Mouse (Mus musculus): ENCODE data around the gene Snx11. TPM values are rescaled to one million over a fixed set of nuclear protein-coding genes. Genes with fewer than 3 reads are reported as not detected.
A peak's percentile ranks its signal among the peaks of the same experiment; 100 is the strongest.
"Not testable (repeated sequence)": the region's sequence is repeated elsewhere in the genome, so short reads cannot be mapped to it uniquely, and the experiment has no call there.

The Snx11 gene
- polyA plus RNA-seq, 1 experiment: 4.0 TPM

GRCm38 (mm10) chr11:96813455-96813854 lies 36.1 kb upstream of the Snx11 start:
- Histone ChIP-seq H3K4me3 (ENCODE audit: insufficient read depth, low read depth, low read length) (no peak overlapping the region), H3K4me1 (ENCODE audit: control insufficient read depth, insufficient read depth, insufficient read length, low read length) (peaks cover 2% of the 10 kb centered on the region), H3K27ac (replicated peaks; ENCODE audit: low read depth, low read length) (no peak overlapping the region)

GRCm38 (mm10) chr11:96811188-96811587 lies 33.8 kb upstream of the Snx11 start:
- H3K27ac ChIP-seq (replicated peaks; ENCODE audit: low read depth, low read length); H3K4me3 ChIP-seq (ENCODE audit: insufficient read depth, low read depth, low read length); H3K4me1 ChIP-seq (ENCODE audit: control insufficient read depth, insufficient read depth, insufficient read length, low read length): not testable (repeated sequence)

- H3K4me3 ChIP-seq (ENCODE audit: insufficient read depth, low read depth, low read length): no peak overlapping the region
- H3K27ac ChIP-seq (replicated peaks; ENCODE audit: low read depth, low read length): no peak overlapping the region
- peaks cover 2% of the 10 kb centered on the region for H3K4me1 ChIP-seq (ENCODE audit: control insufficient read depth, insufficient read depth, insufficient read length, low read length)
Measured at GRCm38 (mm10) chr11:96809562-96810235, 32.3 kb upstream of the Snx11 start.

- Histone ChIP-seq H3K4me1 (ENCODE audit: control insufficient read depth, insufficient read depth, insufficient read length, low read length) (no peaks in the 10 kb centered on the region; the same call in 1 of the 2 replicates), H3K27ac (replicated peaks; ENCODE audit: low read depth, low read length) (no peak overlapping the region), H3K4me3 (ENCODE audit: insufficient read depth, low read depth, low read length) (no peak overlapping the region)
Measured at GRCm38 (mm10) chr11:96808066-96808465, 30.7 kb upstream of the Snx11 start.

GRCm38 (mm10) chr11:96805606-96806005 lies 28.2 kb upstream of the Snx11 start:
- no peak overlapping the region for H3K4me3 ChIP-seq (ENCODE audit: insufficient read depth, low read depth, low read length)
- no peak overlapping the region for H3K27ac ChIP-seq (replicated peaks; ENCODE audit: low read depth, low read length)
- no peaks in the 10 kb centered on the region for H3K4me1 ChIP-seq (ENCODE audit: control insufficient read depth, insufficient read depth, insufficient read length, low read length)

- no peak overlapping the region for H3K27ac ChIP-seq (replicated peaks; ENCODE audit: low read depth, low read length)
- no peaks in the 10 kb centered on the region for H3K4me1 ChIP-seq (ENCODE audit: control insufficient read depth, insufficient read depth, insufficient read length, low read length)
- H3K4me3 ChIP-seq (ENCODE audit: insufficient read depth, low read depth, low read length): no peak overlapping the region
Measured at GRCm38 (mm10) chr11:96799511-96799910, 22.2 kb upstream of the Snx11 start.

- Histone ChIP-seq H3K27ac (replicated peaks; ENCODE audit: low read depth, low read length) (no peak overlapping the region), H3K4me3 (ENCODE audit: insufficient read depth, low read depth, low read length) (no peak overlapping the region)
Measured at GRCm38 (mm10) chr11:96796586-96796985, 19.2 kb upstream of the Snx11 start.

GRCm38 (mm10) chr11:96796081-96796480 lies 18.7 kb upstream of the Snx11 start:
- H3K4me1 ChIP-seq (ENCODE audit: control insufficient read depth, insufficient read depth, insufficient read length, low read length): no peaks in the 10 kb centered on the region
- H3K4me3 ChIP-seq (ENCODE audit: insufficient read depth, low read depth, low read length): no peak overlapping the region
- H3K27ac ChIP-seq (replicated peaks; ENCODE audit: low read depth, low read length): no peak overlapping the region

More at GRCm38 (mm10) chr11:96796586-96796985, 19.2 kb upstream of the Snx11 start:
- H3K4me1 ChIP-seq (ENCODE audit: control insufficient read depth, insufficient read depth, insufficient read length, low read length): no peaks in the 10 kb centered on the region

GRCm38 (mm10) chr11:96795491-96795890 lies 18.1 kb upstream of the Snx11 start:
- no peak overlapping the region for H3K27ac ChIP-seq (replicated peaks; ENCODE audit: low read depth, low read length)
- H3K4me3 ChIP-seq (ENCODE audit: insufficient read depth, low read depth, low read length): no peak overlapping the region
- H3K4me1 ChIP-seq (ENCODE audit: control insufficient read depth, insufficient read depth, insufficient read length, low read length): no peaks in the 10 kb centered on the region

GRCm38 (mm10) chr11:96790681-96791080 lies 13.3 kb upstream of the Snx11 start:
- Histone ChIP-seq H3K4me1 (ENCODE audit: control insufficient read depth, insufficient read depth, insufficient read length, low read length) (peaks cover 6% of the 10 kb centered on the region), H3K4me3 (ENCODE audit: insufficient read depth, low read depth, low read length) (peak overlapping the region; percentile 18; the same call in 1 of the 2 replicates), H3K27ac (replicated peaks; ENCODE audit: low read depth, low read length) (no peak overlapping the region)

GRCm38 (mm10) chr11:96789990-96790389 lies 12.6 kb upstream of the Snx11 start:
- Histone ChIP-seq H3K27ac (replicated peaks; ENCODE audit: low read depth, low read length) (0 out of 2 replicates have a peak overlapping the region, but pooled peaks have one; percentile 17), H3K4me1 (ENCODE audit: control insufficient read depth, insufficient read depth, insufficient read length, low read length) (peaks cover 6% of the 10 kb centered on the region), H3K4me3 (ENCODE audit: insufficient read depth, low read depth, low read length) (peak overlapping the region; percentile 83)

- Histone ChIP-seq H3K4me3 (ENCODE audit: insufficient read depth, low read depth, low read length) (peak within 1 kb of the TSS; percentile 83), H3K27ac (replicated peaks; ENCODE audit: low read depth, low read length) (peak within 1 kb of the TSS; percentile 87), H3K4me1 (ENCODE audit: control insufficient read depth, insufficient read depth, insufficient read length, low read length) (peaks cover 6% of the 10 kb centered on the region)
Measured at GRCm38 (mm10) chr11:96788871-96789795, 11.8 kb upstream of the Snx11 start, which contains the start of gene Cbx1. Gene Cbx1 (plus strand): TSS chr11:96789127.

GRCm38 (mm10) chr11:96786731-96787450 lies 9.5 kb upstream of the Snx11 start:
- H3K4me1 ChIP-seq (ENCODE audit: control insufficient read depth, insufficient read depth, insufficient read length, low read length): peaks cover 6% of the 10 kb centered on the region
- H3K27ac ChIP-seq (replicated peaks; ENCODE audit: low read depth, low read length): no peak overlapping the region
- no peak overlapping the region for H3K4me3 ChIP-seq (ENCODE audit: insufficient read depth, low read depth, low read length)

- not testable (repeated sequence) for H3K4me1 ChIP-seq (ENCODE audit: control insufficient read depth, insufficient read depth, insufficient read length, low read length)
Measured at GRCm38 (mm10) chr11:96784847-96785246, 7.5 kb upstream of the Snx11 start.

GRCm38 (mm10) chr11:96781425-96781824 lies 4.1 kb upstream of the Snx11 start:
- Histone ChIP-seq H3K4me1 (ENCODE audit: control insufficient read depth, insufficient read depth, insufficient read length, low read length) (peaks cover 4% of the 10 kb centered on the region; the same call in 1 of the 2 replicates), H3K4me3 (ENCODE audit: insufficient read depth, low read depth, low read length) (no peak overlapping the region), H3K27ac (replicated peaks; ENCODE audit: low read depth, low read length) (no peak overlapping the region)

More at GRCm38 (mm10) chr11:96784847-96785246, 7.5 kb upstream of the Snx11 start:
- H3K4me3 ChIP-seq (ENCODE audit: insufficient read depth, low read depth, low read length); H3K27ac ChIP-seq (replicated peaks; ENCODE audit: low read depth, low read length): not testable (repeated sequence)
